Mouse (Mus musculus): ENCODE data around the gene Grk3. TPM values are rescaled to one million over a fixed set of nuclear protein-coding genes. Genes with fewer than 3 reads are reported as not detected.

Grk3 gene
- polyA plus RNA-seq, 1 experiment from 2014 or later: 9.9 TPM

DNA sequence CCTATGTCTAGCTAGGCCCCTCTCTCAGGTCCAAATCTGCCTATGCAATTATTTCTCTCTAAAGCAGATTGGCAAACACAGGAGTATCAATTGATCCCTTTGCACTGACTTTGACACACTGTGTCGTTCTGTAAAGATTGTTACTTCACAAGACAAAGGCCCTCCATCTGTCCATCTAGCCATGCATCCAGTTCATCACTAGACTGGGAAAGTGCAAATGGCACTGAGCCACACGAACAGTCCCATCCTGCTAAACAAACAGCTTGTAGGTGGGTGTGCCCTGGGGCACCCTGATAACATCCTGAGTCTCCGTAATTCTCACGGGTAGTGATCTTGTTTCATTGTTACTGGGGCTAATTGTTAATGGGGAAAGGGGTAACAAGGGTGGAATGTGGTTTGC, 52.1 kb downstream of the Grk3 start:
- 45% methylated on average over 4 of the region's 4 CpGs for WGBS
- Histone ChIP-seq H3K36me3 (ENCODE audit: control insufficient read depth, insufficient read depth, low read length) (no peaks in the 10 kb centered on the region), H3K4me3 (ENCODE audit: low read length) (no peak overlapping the region), H3K27ac (ENCODE audit: low read depth, low read length) (no peak overlapping the region), H3K9ac (ENCODE audit: low read depth, low read length) (no peak overlapping the region), H3K4me2 (replicated peaks; ENCODE audit: low read depth, low read length) (no peak overlapping the region), H3K27me3 (ENCODE audit: control insufficient read depth, insufficient read depth, low read length) (no peaks in the 10 kb centered on the region), H3K4me1 (ENCODE audit: control insufficient read depth, insufficient read depth, low read length) (peaks cover 29% of the 10 kb centered on the region), H3K9me3 (ENCODE audit: control insufficient read depth, low read length) (no peaks in the 10 kb centered on the region)
- no peak for ATAC-seq (ENCODE audit: low FRiP score, low TSS enrichment)

DNA sequence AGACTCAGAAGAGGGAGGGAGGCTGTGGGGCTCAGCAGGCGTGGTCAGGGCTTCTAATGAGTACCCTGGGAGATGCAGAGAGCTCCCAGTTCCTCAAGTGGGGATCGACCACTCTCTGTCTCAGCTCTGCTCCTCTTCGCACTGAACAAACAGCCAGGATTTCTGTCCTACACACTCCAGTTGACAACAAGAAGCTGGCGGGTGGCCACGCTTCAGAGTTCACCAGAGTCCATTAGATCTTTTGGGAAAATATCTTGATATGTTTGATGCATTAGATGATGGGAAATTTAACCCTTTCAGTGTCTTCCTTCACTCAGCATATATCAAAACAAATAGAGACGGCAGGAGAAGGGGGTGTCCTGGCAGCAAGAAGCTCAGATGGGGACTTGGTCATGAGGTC, 53.4 kb downstream of the Grk3 start:
- no peak for ATAC-seq (ENCODE audit: low FRiP score, low TSS enrichment)
- no peaks in the 10 kb centered on the region for H3K27me3 ChIP-seq (ENCODE audit: control insufficient read depth, insufficient read depth, low read length)
- no peak overlapping the region for H3K9ac ChIP-seq (ENCODE audit: low read depth, low read length)
- 76% methylated on average over 6 of the region's 6 CpGs for WGBS
- no peaks in the 10 kb centered on the region for H3K9me3 ChIP-seq (ENCODE audit: control insufficient read depth, low read length)
- no peaks in the 10 kb centered on the region for H3K36me3 ChIP-seq (ENCODE audit: control insufficient read depth, insufficient read depth, low read length)
- no peak overlapping the region for H3K4me3 ChIP-seq (ENCODE audit: low read length)
- peaks cover 39% of the 10 kb centered on the region for H3K4me1 ChIP-seq (ENCODE audit: control insufficient read depth, insufficient read depth, low read length)
- no peak overlapping the region for H3K27ac ChIP-seq (ENCODE audit: low read depth, low read length)
- H3K4me2 ChIP-seq (replicated peaks; ENCODE audit: low read depth, low read length): no peak overlapping the region

DNA sequence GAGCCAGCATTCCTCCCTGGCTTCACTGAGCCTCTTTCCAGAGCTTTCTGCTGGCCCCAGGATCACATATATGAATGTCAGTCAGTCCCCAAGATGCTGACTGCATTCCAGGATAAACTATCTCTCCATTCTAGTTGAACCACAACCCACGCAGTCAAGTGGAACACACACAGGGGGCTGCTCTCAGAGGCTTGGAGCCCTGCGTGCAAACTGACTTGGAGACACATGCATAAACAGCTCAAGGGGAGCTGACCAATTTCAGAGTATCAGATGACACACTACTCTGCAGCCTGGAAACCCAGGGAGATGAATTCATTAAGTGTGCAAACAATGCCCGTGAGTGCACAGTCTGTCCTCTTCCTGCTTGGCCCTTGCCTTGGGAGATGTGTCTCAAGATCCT, 54.7 kb downstream of the Grk3 start:
- no peak overlapping the region for H3K4me2 ChIP-seq (replicated peaks; ENCODE audit: low read depth, low read length)
- H3K27ac ChIP-seq (ENCODE audit: low read depth, low read length): no peak overlapping the region; the same call in 1 of the 2 replicates
- 10% methylated on average over 3 of the region's 3 CpGs for WGBS
- H3K36me3 ChIP-seq (ENCODE audit: control insufficient read depth, insufficient read depth, low read length): no peaks in the 10 kb centered on the region
- peak; percentile 81 for ATAC-seq (ENCODE audit: low FRiP score, low TSS enrichment)
- H3K9ac ChIP-seq (ENCODE audit: low read depth, low read length): no peak overlapping the region
- no peak overlapping the region for H3K4me3 ChIP-seq (ENCODE audit: low read length)
- no peaks in the 10 kb centered on the region for H3K27me3 ChIP-seq (ENCODE audit: control insufficient read depth, insufficient read depth, low read length)
- peaks cover 47% of the 10 kb centered on the region for H3K4me1 ChIP-seq (ENCODE audit: control insufficient read depth, insufficient read depth, low read length)
- H3K9me3 ChIP-seq (ENCODE audit: control insufficient read depth, low read length): no peaks in the 10 kb centered on the region

DNA sequence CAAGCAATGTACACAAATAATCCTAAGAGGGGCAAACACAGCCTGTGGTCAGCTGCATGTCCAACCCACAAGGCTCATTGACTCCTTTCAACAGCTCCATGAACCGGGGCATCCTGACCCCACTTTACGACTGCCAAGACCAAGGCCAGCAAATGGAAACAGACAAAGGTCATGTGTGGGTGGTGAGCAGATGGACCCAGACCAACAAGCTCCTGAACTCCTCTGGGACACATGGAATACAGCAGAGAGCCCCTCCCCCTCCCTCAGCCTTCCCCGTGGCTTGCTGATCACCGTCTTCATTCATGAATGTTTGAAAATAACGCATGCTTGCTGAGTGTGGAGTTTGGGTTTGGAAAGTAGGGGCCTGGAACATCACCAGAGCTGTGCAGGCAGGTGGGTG, 57.3 kb downstream of the Grk3 start:
- Histone ChIP-seq H3K36me3 (ENCODE audit: control insufficient read depth, insufficient read depth, low read length) (no peaks in the 10 kb centered on the region), H3K9ac (ENCODE audit: low read depth, low read length) (no peak overlapping the region), H3K27ac (ENCODE audit: low read depth, low read length) (no peak overlapping the region), H3K27me3 (ENCODE audit: control insufficient read depth, insufficient read depth, low read length) (no peaks in the 10 kb centered on the region), H3K4me3 (ENCODE audit: low read length) (no peak overlapping the region), H3K4me2 (replicated peaks; ENCODE audit: low read depth, low read length) (no peak overlapping the region), H3K4me1 (ENCODE audit: control insufficient read depth, insufficient read depth, low read length) (peaks cover 47% of the 10 kb centered on the region), H3K9me3 (ENCODE audit: control insufficient read depth, low read length) (no peaks in the 10 kb centered on the region)
- ATAC-seq (ENCODE audit: low FRiP score, low TSS enrichment): 0 out of 2 replicates have a peak, but pooled peaks have one; percentile 18
- whole genome bisulfite sequencing: 12% methylated on average over 5 of the region's 5 CpGs

DNA sequence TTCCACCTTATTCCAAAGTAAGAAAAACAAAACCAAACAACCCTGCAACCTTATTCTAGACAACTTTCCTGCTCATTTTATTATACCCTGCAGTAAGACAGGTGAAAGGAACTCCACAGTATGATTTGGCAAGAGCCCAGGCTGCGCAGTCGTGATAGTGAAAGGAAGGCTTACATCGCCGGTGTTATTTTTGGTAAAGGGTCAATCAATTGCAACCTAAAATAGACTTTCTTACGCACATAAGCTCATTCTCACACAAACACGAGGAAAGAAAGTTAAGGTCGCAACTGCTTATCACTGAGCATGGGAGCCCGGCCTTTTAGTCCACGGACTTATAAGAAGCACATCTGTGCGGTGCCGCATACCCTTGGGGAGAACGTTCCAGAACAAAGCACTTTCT, 58.8 kb downstream of the Grk3 start:
- Histone ChIP-seq H3K27ac (ENCODE audit: low read depth, low read length) (no peak overlapping the region), H3K4me2 (replicated peaks; ENCODE audit: low read depth, low read length) (no peak overlapping the region), H3K9ac (ENCODE audit: low read depth, low read length) (no peak overlapping the region), H3K9me3 (ENCODE audit: control insufficient read depth, low read length) (no peaks in the 10 kb centered on the region), H3K36me3 (ENCODE audit: control insufficient read depth, insufficient read depth, low read length) (no peaks in the 10 kb centered on the region), H3K4me3 (ENCODE audit: low read length) (no peak overlapping the region), H3K27me3 (ENCODE audit: control insufficient read depth, insufficient read depth, low read length) (no peaks in the 10 kb centered on the region), H3K4me1 (ENCODE audit: control insufficient read depth, insufficient read depth, low read length) (peaks cover 47% of the 10 kb centered on the region)
- WGBS: 65% methylated on average over 12 of the region's 12 CpGs
- ATAC-seq (ENCODE audit: low FRiP score, low TSS enrichment): no peak

DNA sequence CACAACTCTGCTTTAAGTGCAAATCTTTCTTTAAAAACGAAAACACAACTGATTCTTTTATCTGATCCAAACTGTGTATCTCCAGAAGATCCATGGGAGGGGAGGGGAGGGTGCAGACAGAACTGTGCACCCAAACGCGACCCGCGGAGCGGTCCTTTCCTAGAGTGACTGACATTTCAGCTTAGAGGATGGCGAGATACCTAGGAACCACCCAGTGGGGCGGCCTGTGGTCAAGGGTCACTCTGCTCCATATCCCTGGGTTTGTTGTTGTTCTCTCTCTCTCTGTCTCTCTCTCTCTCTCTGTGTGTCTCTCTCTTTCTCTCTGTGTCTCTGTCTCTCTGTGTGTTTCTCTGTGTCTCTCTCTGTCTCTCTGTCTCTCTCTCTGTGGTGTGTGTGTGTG, 59.2 kb downstream of the Grk3 start:
- 70% methylated on average over 8 of the region's 8 CpGs for WGBS
- Histone ChIP-seq H3K27ac (ENCODE audit: low read depth, low read length) (no peak overlapping the region), H3K36me3 (ENCODE audit: control insufficient read depth, insufficient read depth, low read length) (no peaks in the 10 kb centered on the region), H3K27me3 (ENCODE audit: control insufficient read depth, insufficient read depth, low read length) (no peaks in the 10 kb centered on the region), H3K4me2 (replicated peaks; ENCODE audit: low read depth, low read length) (no peak overlapping the region), H3K4me1 (ENCODE audit: control insufficient read depth, insufficient read depth, low read length) (peaks cover 43% of the 10 kb centered on the region), H3K9ac (ENCODE audit: low read depth, low read length) (no peak overlapping the region), H3K9me3 (ENCODE audit: control insufficient read depth, low read length) (no peaks in the 10 kb centered on the region), H3K4me3 (ENCODE audit: low read length) (no peak overlapping the region)
- ATAC-seq (ENCODE audit: low FRiP score, low TSS enrichment): no peak

DNA sequence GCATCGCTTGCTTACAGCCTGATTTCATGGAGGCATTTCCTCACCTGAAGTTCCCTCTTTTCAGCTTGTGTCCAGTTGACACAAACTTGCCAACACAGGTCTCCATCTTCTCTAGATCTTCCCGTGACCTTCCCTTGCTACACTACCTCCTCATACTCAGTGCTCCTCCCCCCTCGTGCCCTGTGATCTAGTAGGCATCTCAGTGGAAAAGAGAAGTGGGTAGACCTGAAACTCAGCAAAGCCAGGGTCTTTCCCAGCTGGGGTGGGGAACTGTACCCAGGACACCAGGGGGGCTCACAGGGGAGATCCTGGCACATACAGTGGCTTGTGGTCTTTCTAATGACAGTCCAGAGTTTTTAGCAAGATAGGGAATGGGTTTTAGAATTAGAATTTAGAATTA, 64.7 kb downstream of the Grk3 start:
- no peaks in the 10 kb centered on the region for H3K27me3 ChIP-seq (ENCODE audit: control insufficient read depth, insufficient read depth, low read length)
- no peak overlapping the region for H3K4me2 ChIP-seq (replicated peaks; ENCODE audit: low read depth, low read length)
- no peaks in the 10 kb centered on the region for H3K36me3 ChIP-seq (ENCODE audit: control insufficient read depth, insufficient read depth, low read length)
- ATAC-seq (ENCODE audit: low FRiP score, low TSS enrichment): no peak
- no peaks in the 10 kb centered on the region for H3K9me3 ChIP-seq (ENCODE audit: control insufficient read depth, low read length)
- no peak overlapping the region for H3K9ac ChIP-seq (ENCODE audit: low read depth, low read length)
- 87% methylated on average over 3 of the region's 3 CpGs for WGBS
- no peaks in the 10 kb centered on the region for H3K4me1 ChIP-seq (ENCODE audit: control insufficient read depth, insufficient read depth, low read length)
- H3K27ac ChIP-seq (ENCODE audit: low read depth, low read length): no peak overlapping the region
- no peak overlapping the region for H3K4me3 ChIP-seq (ENCODE audit: low read length)

DNA sequence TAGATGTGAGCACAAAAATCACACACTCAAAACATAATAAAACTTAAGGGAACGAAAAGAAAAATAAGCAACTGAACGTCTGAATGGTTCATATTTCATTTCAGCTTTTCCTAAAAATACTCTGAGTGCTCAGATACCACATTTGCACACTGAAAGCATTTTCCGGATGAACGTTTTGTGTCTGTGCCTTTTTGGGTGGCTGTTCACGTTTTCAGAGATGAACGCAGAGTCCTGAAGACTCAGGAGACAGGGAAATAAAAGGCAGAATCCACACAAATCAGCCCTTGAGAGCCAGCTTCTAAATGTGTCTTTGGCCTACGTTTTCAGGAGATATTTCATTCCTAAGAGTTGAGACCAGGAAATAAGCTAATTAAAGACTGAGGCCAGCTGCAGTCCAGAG, 69.7 kb downstream of the Grk3 start:
- Histone ChIP-seq H3K4me1 (ENCODE audit: control insufficient read depth, insufficient read depth, low read length) (peaks cover 10% of the 10 kb centered on the region; the same call in 1 of the 2 replicates), H3K4me2 (replicated peaks; ENCODE audit: low read depth, low read length) (no peak overlapping the region), H3K27ac (ENCODE audit: low read depth, low read length) (no peak overlapping the region), H3K9me3 (ENCODE audit: control insufficient read depth, low read length) (no peaks in the 10 kb centered on the region), H3K36me3 (ENCODE audit: control insufficient read depth, insufficient read depth, low read length) (no peaks in the 10 kb centered on the region), H3K27me3 (ENCODE audit: control insufficient read depth, insufficient read depth, low read length) (no peaks in the 10 kb centered on the region), H3K9ac (ENCODE audit: low read depth, low read length) (no peak overlapping the region), H3K4me3 (ENCODE audit: low read length) (no peak overlapping the region)
- WGBS: 49% methylated on average over 7 of the region's 7 CpGs
- no peak for ATAC-seq (ENCODE audit: low FRiP score, low TSS enrichment)

DNA sequence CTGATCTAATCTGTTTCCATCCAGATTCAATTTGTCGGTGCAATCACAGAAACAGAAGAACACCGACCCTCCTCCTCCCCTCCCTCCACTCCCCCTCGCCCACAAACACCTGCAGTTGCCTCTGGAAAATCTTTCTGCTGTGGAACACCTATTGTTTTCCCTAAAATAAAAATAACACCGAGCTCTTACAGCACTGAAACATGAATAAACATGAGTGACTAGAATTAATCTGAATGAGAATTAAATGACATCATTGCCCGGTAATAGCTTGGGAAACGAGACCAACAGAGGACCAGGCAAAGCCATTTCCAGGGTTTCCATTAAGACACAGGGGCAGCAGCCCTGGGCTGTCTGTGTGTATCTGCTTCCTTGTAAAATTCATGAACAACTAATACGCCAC, 73.3 kb downstream of the Grk3 start:
- ATAC-seq (ENCODE audit: low FRiP score, low TSS enrichment): no peak
- Histone ChIP-seq H3K4me2 (replicated peaks; ENCODE audit: low read depth, low read length) (no peak overlapping the region), H3K9ac (ENCODE audit: low read depth, low read length) (no peak overlapping the region), H3K9me3 (ENCODE audit: control insufficient read depth, low read length) (no peaks in the 10 kb centered on the region), H3K4me3 (ENCODE audit: low read length) (no peak overlapping the region), H3K36me3 (ENCODE audit: control insufficient read depth, insufficient read depth, low read length) (no peaks in the 10 kb centered on the region), H3K27me3 (ENCODE audit: control insufficient read depth, insufficient read depth, low read length) (no peaks in the 10 kb centered on the region), H3K4me1 (ENCODE audit: control insufficient read depth, insufficient read depth, low read length) (peaks cover 10% of the 10 kb centered on the region; the same call in 1 of the 2 replicates), H3K27ac (ENCODE audit: low read depth, low read length) (no peak overlapping the region)
- WGBS: 56% methylated on average over 7 of the region's 7 CpGs
